Mouse (Mus musculus) stomach, postnatal 0 days (tissue): ENCODE data around the gene 1810046K07Rik.

Experiments used
- CTCF ChIP-seq: IDR thresholded peaks from 2 replicates; pipeline ENCODE4 v1.5.1; 2016; ENCODE audit warnings: antibody characterized with exemption, low read depth, mild to moderate bottlenecking, moderate library complexity
- EP300 ChIP-seq: optimal IDR thresholded peaks from 2 replicates; pipeline ENCODE3; 2016; ENCODE audit warnings: antibody characterized with exemption

DNA sequence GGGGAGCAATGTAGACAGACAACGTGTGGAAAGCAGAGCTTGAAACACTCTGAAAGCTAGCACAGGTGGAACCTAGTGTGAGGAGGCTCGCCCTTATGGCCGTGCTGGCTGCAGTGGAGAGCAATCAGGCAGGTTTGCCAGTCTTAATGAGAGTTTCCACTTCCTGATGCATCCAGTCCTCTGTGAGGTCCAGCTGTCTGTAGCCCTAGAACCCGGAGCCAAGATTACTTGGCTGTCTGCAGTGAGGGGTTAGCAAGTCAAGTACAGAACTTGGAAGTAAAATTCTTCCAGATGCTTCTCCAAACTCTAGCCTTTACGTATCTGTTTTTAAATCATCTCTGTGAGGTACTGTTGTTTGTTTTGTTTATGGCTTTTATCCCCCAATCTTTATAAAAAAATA, 20.7 kb upstream of the 1810046K07Rik start:
- no peak for TF ChIP-seq CTCF
- TF ChIP-seq EP300, result no peak
